Mouse (Mus musculus): ENCODE measurements around the gene Il1rl2. TPM values are rescaled to one million over a fixed set of nuclear protein-coding genes. Genes with fewer than 3 reads are reported as not detected.
A peak's percentile ranks its signal among the peaks of the same experiment; 100 is the strongest.

The Il1rl2 gene
- polyA plus RNA-seq, 2 experiments, result 5.9 to 7.6 TPM

GRCm38 (mm10) chr1:40358771-40359181 is 34.4 kb downstream of the Il1rl2 start:
- no peak for DNase-seq (ENCODE audit: low spot score)
- no peak for ATAC-seq (ENCODE audit: low FRiP score, low read depth)
- Histone ChIP-seq H3K9ac (ENCODE audit: low read depth, low read length, severe bottlenecking) (no peak overlapping the region), H3K4me3 (replicated peaks; ENCODE audit: low read length) (no peak overlapping the region), H3K36me3 (ENCODE audit: control insufficient read depth, insufficient read depth, low read length) (no peaks in the 10 kb centered on the region), H3K4me2 (replicated peaks; ENCODE audit: low read depth, low read length, severe bottlenecking) (no peak overlapping the region), H3K27ac (replicated peaks; ENCODE audit: low read depth, low read length) (no peak overlapping the region), H3K9me3 (ENCODE audit: control insufficient read depth, low read length) (no peaks in the 10 kb centered on the region), H3K27me3 (ENCODE audit: control insufficient read depth, insufficient read depth, low read length) (no peaks in the 10 kb centered on the region), H3K4me1 (ENCODE audit: control insufficient read depth, insufficient read depth, low read length) (no peaks in the 10 kb centered on the region)
- no peak for TF ChIP-seq POLR2A (IDR thresholded peaks at IDR 0.05; ENCODE audit: borderline replicate concordance, extremely low read depth, insufficient read depth, insufficient read length)
- 58% methylated on average over 4 of the region's 4 CpGs for WGBS

DNA sequence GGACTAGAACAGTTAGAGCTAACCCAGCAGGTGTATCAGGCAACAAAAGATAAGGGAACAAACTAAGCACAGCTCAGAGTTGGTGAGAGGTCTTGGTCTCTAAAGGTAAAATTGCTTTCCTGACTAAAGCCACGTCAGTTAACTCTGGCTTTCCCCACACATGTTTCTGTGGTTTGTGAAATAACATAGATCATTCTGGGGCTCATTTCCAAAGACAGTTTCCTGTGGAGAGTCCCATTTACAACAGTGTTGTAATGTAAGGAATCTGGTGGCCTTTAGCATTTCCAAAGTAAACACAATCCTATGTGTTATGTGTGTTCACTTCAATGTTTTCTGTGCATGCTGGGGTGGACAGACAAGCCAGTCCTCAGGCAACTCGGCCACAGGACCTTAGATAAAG is 35.3 kb downstream of the Il1rl2 start:
- H3K4me2 ChIP-seq (replicated peaks; ENCODE audit: low read depth, low read length, severe bottlenecking), result no peak overlapping the region
- H3K9ac ChIP-seq (ENCODE audit: low read depth, low read length, severe bottlenecking), result no peak overlapping the region
- H3K36me3 ChIP-seq (ENCODE audit: control insufficient read depth, insufficient read depth, low read length), result no peaks in the 10 kb centered on the region
- no peaks in the 10 kb centered on the region for H3K9me3 ChIP-seq (ENCODE audit: control insufficient read depth, low read length)
- DNase-seq (ENCODE audit: low spot score), result no peak
- H3K27me3 ChIP-seq (ENCODE audit: control insufficient read depth, insufficient read depth, low read length), result no peaks in the 10 kb centered on the region
- 42% methylated on average over 2 of the region's 2 CpGs for WGBS
- H3K4me1 ChIP-seq (ENCODE audit: control insufficient read depth, insufficient read depth, low read length), result no peaks in the 10 kb centered on the region
- TF ChIP-seq POLR2A (IDR thresholded peaks at IDR 0.05; ENCODE audit: borderline replicate concordance, extremely low read depth, insufficient read depth, insufficient read length), result no peak
- H3K27ac ChIP-seq (replicated peaks; ENCODE audit: low read depth, low read length), result no peak overlapping the region
- no peak for ATAC-seq (ENCODE audit: low FRiP score, low read depth)
- no peak overlapping the region for H3K4me3 ChIP-seq (replicated peaks; ENCODE audit: low read length)

- H3K9me3 ChIP-seq (ENCODE audit: control insufficient read depth, low read length), result no peaks in the 10 kb centered on the region
- H3K27ac ChIP-seq (replicated peaks; ENCODE audit: low read depth, low read length), result no peak overlapping the region
- 76% methylated on average over 7 of the region's 7 CpGs for WGBS
- H3K4me1 ChIP-seq (ENCODE audit: control insufficient read depth, insufficient read depth, low read length), result no peaks in the 10 kb centered on the region
- no peak overlapping the region for H3K9ac ChIP-seq (ENCODE audit: low read depth, low read length, severe bottlenecking)
- no peaks in the 10 kb centered on the region for H3K27me3 ChIP-seq (ENCODE audit: control insufficient read depth, insufficient read depth, low read length)
- H3K4me3 ChIP-seq (replicated peaks; ENCODE audit: low read length), result no peak overlapping the region
- TF ChIP-seq POLR2A (IDR thresholded peaks at IDR 0.05; ENCODE audit: borderline replicate concordance, extremely low read depth, insufficient read depth, insufficient read length), result no peak
- no peak overlapping the region for H3K4me2 ChIP-seq (replicated peaks; ENCODE audit: low read depth, low read length, severe bottlenecking)
- DNase-seq (ENCODE audit: low spot score), result no peak
- ATAC-seq (ENCODE audit: low FRiP score, low read depth), result no peak
- H3K36me3 ChIP-seq (ENCODE audit: control insufficient read depth, insufficient read depth, low read length), result no peaks in the 10 kb centered on the region
Measured at GRCm38 (mm10) chr1:40360969-40361368, 36.6 kb downstream of the Il1rl2 start.

GRCm38 (mm10) chr1:40361596-40361995 is 37.2 kb downstream of the Il1rl2 start:
- 68% methylated on average over 1 of the region's 1 CpGs for WGBS
- TF ChIP-seq POLR2A (IDR thresholded peaks at IDR 0.05; ENCODE audit: borderline replicate concordance, extremely low read depth, insufficient read depth, insufficient read length), result no peak
- H3K4me2 ChIP-seq (replicated peaks; ENCODE audit: low read depth, low read length, severe bottlenecking), result no peak overlapping the region
- H3K9me3 ChIP-seq (ENCODE audit: control insufficient read depth, low read length), result no peaks in the 10 kb centered on the region
- no peak overlapping the region for H3K27ac ChIP-seq (replicated peaks; ENCODE audit: low read depth, low read length)
- H3K27me3 ChIP-seq (ENCODE audit: control insufficient read depth, insufficient read depth, low read length), result no peaks in the 10 kb centered on the region
- no peak overlapping the region for H3K4me3 ChIP-seq (replicated peaks; ENCODE audit: low read length)
- DNase-seq (ENCODE audit: low spot score), result no peak
- no peak overlapping the region for H3K9ac ChIP-seq (ENCODE audit: low read depth, low read length, severe bottlenecking)
- no peak for ATAC-seq (ENCODE audit: low FRiP score, low read depth)
- H3K36me3 ChIP-seq (ENCODE audit: control insufficient read depth, insufficient read depth, low read length), result no peaks in the 10 kb centered on the region
- no peaks in the 10 kb centered on the region for H3K4me1 ChIP-seq (ENCODE audit: control insufficient read depth, insufficient read depth, low read length)

DNA sequence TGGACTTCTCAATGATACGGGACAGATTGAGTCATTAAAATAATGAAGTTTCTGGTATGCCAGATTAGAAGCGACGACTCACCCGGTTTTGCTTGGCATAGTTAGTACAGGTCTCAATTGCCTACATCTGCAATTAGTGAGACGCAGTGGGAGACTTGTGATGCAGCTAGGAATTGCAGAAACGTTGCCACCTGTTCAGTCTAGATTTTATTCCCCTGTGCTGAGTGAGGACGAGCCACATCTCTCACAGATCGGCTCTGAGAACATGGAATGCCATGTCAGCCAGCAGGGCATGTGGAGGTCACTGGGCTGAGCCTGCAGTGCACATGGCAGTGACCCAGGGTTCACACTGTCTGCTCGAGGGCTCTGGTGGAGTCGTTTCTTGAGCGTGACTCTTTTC is 38.4 kb downstream of the Il1rl2 start:
- ATAC-seq (ENCODE audit: low FRiP score, low read depth), result no peak
- no peak overlapping the region for H3K4me3 ChIP-seq (replicated peaks; ENCODE audit: low read length)
- DNase-seq (ENCODE audit: low spot score), result no peak
- no peaks in the 10 kb centered on the region for H3K36me3 ChIP-seq (ENCODE audit: control insufficient read depth, insufficient read depth, low read length)
- 72% methylated on average over 11 of the region's 11 CpGs for WGBS
- no peaks in the 10 kb centered on the region for H3K4me1 ChIP-seq (ENCODE audit: control insufficient read depth, insufficient read depth, low read length)
- no peaks in the 10 kb centered on the region for H3K9me3 ChIP-seq (ENCODE audit: control insufficient read depth, low read length)
- no peak overlapping the region for H3K4me2 ChIP-seq (replicated peaks; ENCODE audit: low read depth, low read length, severe bottlenecking)
- H3K27me3 ChIP-seq (ENCODE audit: control insufficient read depth, insufficient read depth, low read length), result no peaks in the 10 kb centered on the region
- no peak for TF ChIP-seq POLR2A (IDR thresholded peaks at IDR 0.05; ENCODE audit: borderline replicate concordance, extremely low read depth, insufficient read depth, insufficient read length)
- H3K27ac ChIP-seq (replicated peaks; ENCODE audit: low read depth, low read length), result no peak overlapping the region
- no peak overlapping the region for H3K9ac ChIP-seq (ENCODE audit: low read depth, low read length, severe bottlenecking)

DNA sequence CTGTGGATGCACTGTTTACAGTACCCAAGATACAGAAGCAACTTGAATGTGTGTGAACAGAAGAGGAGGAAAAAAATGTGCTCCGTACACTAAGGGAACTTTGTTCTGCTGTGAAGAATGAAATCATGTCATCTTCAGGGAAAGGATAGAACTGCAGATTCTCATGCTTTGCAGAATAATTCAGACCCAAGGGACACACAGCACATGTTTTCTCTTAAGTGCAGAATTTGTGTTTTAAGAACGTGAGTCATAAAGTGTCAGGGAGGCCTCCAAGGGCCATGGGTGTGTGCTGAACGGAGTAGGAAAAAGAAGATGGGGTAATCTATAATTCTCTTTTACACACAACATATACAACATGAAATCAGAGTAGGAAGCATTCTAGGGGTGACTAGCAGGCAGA is 48.5 kb downstream of the Il1rl2 start:
- Histone ChIP-seq H3K36me3 (ENCODE audit: control insufficient read depth, insufficient read depth, low read length) (no peaks in the 10 kb centered on the region), H3K4me2 (replicated peaks; ENCODE audit: low read depth, low read length, severe bottlenecking) (no peak overlapping the region), H3K9ac (ENCODE audit: low read depth, low read length, severe bottlenecking) (no peak overlapping the region), H3K9me3 (ENCODE audit: control insufficient read depth, low read length) (no peaks in the 10 kb centered on the region), H3K4me3 (replicated peaks; ENCODE audit: low read length) (no peak overlapping the region), H3K27ac (replicated peaks; ENCODE audit: low read depth, low read length) (no peak overlapping the region), H3K27me3 (ENCODE audit: control insufficient read depth, insufficient read depth, low read length) (no peaks in the 10 kb centered on the region), H3K4me1 (ENCODE audit: control insufficient read depth, insufficient read depth, low read length) (no peaks in the 10 kb centered on the region)
- ATAC-seq (ENCODE audit: low FRiP score, low read depth) (peak; percentile 62; the same call in 1 of the 2 replicates), DNase-seq (ENCODE audit: low spot score) (peak; percentile 22)
- 57% methylated on average over 3 of the region's 3 CpGs for WGBS
- no peak for TF ChIP-seq POLR2A (IDR thresholded peaks at IDR 0.05; ENCODE audit: borderline replicate concordance, extremely low read depth, insufficient read depth, insufficient read length)

Measured in limb, embryonic 14.5 days (tissue).